Mouse (Mus musculus) heart, adult 9 months (tissue): ENCODE measurements at regions not wholly inside any gene's neighbourhood (a gene's known extent, or its start where the extent isn't known, plus 50 kb on each side); places are given as distances from the start of the nearest gene placed in this dataset.

ENCODE experiments used
- DNase-seq, 2 experiments: peaks; one replicate each; pipeline ENCODE4 v3.0.0; 2022; ENCODE audit warnings: low spot score in 2 of 2

- DNase-seq = no peak
Measured at GRCm38 (mm10) chr12:39342327-39342726, 563.1 kb downstream of the Etv1 start.

DNA sequence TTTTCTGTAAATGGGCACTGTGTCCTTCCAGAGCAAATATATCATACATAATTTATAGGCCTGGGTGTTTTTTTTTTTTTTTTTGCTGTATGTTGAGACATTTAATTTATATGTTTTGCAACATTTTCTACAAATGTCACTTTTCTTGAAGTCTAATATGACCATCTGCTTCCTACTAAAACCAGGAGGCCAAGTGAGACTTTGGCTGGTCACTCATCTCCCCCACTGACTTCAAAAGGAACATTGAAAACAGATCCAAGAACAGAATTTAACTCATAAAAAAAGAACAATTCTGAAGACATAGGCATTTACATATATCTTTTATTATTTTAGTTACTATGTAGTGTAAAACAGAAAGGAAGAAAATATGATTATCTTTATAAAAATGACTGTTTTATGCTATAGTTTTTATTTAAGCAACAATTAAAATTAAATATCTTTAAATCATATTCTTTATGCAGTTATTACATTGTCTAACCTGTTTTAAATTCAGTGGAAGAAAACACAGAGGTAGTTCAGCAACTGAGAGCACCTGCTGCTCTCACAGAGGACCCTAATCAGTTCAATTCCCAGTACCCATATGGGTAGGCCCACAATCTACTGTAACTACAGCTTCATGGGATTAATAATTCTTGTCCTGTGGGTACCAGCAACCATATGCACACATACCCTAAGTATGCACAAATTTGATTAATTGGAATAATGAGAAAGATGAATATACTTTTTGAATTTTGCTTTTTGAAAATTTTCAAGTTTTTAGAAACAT is 592.5 kb downstream of the Etv1 start:
- DNase-seq = no peak

- no peak for DNase-seq
Measured at GRCm38 (mm10) chr12:39373721-39374120, 594.5 kb downstream of the Etv1 start.
